Comparison of ENCODE assay signal across 22 mouse cellular contexts in genomic region chr17:80120396-80120795, GRCm38 (mm10).
"Had no signal": no experiment of that assay in that cellular context is flagged by ENCODE, and none has a peak within 500 bp of the region (broad histone marks: within the 10 kb centered on the region; RNA-seq: fewer than 3 reads in every experiment).

No protein-coding gene starts in this region.

- DNase-seq: gastrocnemius, postnatal 14 days; gastrocnemius, postnatal 36 days; heart, adult 11 months; heart, adult 2 months; heart, postnatal 14 days; heart, postnatal 36 days; kidney, adult 11 months; kidney, postnatal 10 days; kidney, postnatal 25 days; kidney, postnatal 4 days; liver had no signal

- H3K36me3 ChIP-seq: heart, embryonic 13.5 days; heart, embryonic 15.5 days; kidney, embryonic 15.5 days; limb, embryonic 10.5 days; limb, embryonic 12.5 days had no signal

- H3K4me1 ChIP-seq: heart, embryonic 15.5 days; limb, embryonic 10.5 days had no signal

- H3K9me3 ChIP-seq: heart, embryonic 13.5 days; heart, embryonic 15.5 days; kidney, embryonic 15.5 days; limb, embryonic 10.5 days; limb, embryonic 12.5 days had no signal

- H3K4me2 ChIP-seq: heart, embryonic 11.5 days; heart, embryonic 13.5 days; heart, embryonic 15.5 days; hindbrain, embryonic 14.5 days; kidney, embryonic 15.5 days; limb, embryonic 12.5 days; liver, embryonic 11.5 days had no signal

- H3K4me3 ChIP-seq: heart, adult 2 months; heart, embryonic 13.5 days; heart, embryonic 15.5 days; kidney, embryonic 15.5 days; layer of hippocampus, adult 2 months; left cerebral cortex, adult 2 months; limb, embryonic 10.5 days; limb, embryonic 12.5 days had no signal

- H3K9ac ChIP-seq: heart, embryonic 13.5 days; heart, embryonic 15.5 days; hindbrain, embryonic 14.5 days; kidney, embryonic 15.5 days; limb, embryonic 12.5 days had no signal

- H3K27ac ChIP-seq: heart, adult 2 months; heart, embryonic 13.5 days; heart, embryonic 15.5 days; hindbrain, embryonic 14.5 days; kidney, embryonic 15.5 days; layer of hippocampus, adult 2 months; left cerebral cortex, adult 2 months; limb, embryonic 10.5 days; limb, embryonic 12.5 days had no signal

- ATAC-seq: hindbrain, embryonic 16.5 days had no signal

- H3K27me3 ChIP-seq: heart, embryonic 13.5 days; heart, embryonic 15.5 days; kidney, embryonic 15.5 days; limb, embryonic 12.5 days had no signal
